Mouse (Mus musculus): Measurements from ENCODE around the gene Col26a1.

Gene Col26a1

GRCm38 (mm10) chr5:136882055-136882787 is 788 bp downstream of the Col26a1 start:
- CTCF ChIA-PET, result interaction anchor here (2.0 kb wide), 1 partner anchor 42 kb away, joined by 12 read pairs; no protein-coding TSS in a partner anchor

- CTCF ChIA-PET, result interaction anchor here (0.7 to 2.0 kb wide), 4 partner anchors 41 to 103 kb away, joined by 3 to 12 read pairs (median 4); no protein-coding TSS in a partner anchor
These were observed 1.5 kb downstream of the Col26a1 start for GRCm38 (mm10) chr5:136881380-136882009.

GRCm38 (mm10) chr5:136880101-136880500 is 2.9 kb downstream of the Col26a1 start:
- CTCF ChIA-PET, result interaction anchor here (0.8 to 2.0 kb wide), 3 partner anchors 40 to 1676 kb away, joined by 4 to 12 read pairs (median 4); no protein-coding TSS in a partner anchor

- CTCF ChIA-PET, result no interaction called here
These were observed 8.7 kb downstream of the Col26a1 start for GRCm38 (mm10) chr5:136874271-136874670.

GRCm38 (mm10) chr5:136872417-136872816 is 10.6 kb downstream of the Col26a1 start:
- CTCF ChIA-PET, result interaction anchor here (0.6 kb wide), 1 partner anchor 1606 kb away, joined by 3 read pairs; no protein-coding TSS in a partner anchor

GRCm38 (mm10) chr5:136869451-136870114 is 13.4 kb downstream of the Col26a1 start:
- CTCF ChIA-PET, result no interaction called here

- CTCF ChIA-PET, result interaction anchor here (0.6 kb wide), 1 partner anchor 821 kb away, joined by 14 read pairs; no protein-coding TSS in a partner anchor
These were observed 15.3 kb downstream of the Col26a1 start for GRCm38 (mm10) chr5:136867706-136868105.

- CTCF ChIA-PET, result no interaction called here
These were observed 18.9 kb downstream of the Col26a1 start for GRCm38 (mm10) chr5:136863961-136864674.

GRCm38 (mm10) chr5:136863276-136863675 is 19.7 kb downstream of the Col26a1 start:
- CTCF ChIA-PET, result no interaction called here

- CTCF ChIA-PET, result no interaction called here
These were observed 20.2 kb downstream of the Col26a1 start for GRCm38 (mm10) chr5:136862806-136863205.

- CTCF ChIA-PET, result no interaction called here
These were observed 21.6 kb downstream of the Col26a1 start for GRCm38 (mm10) chr5:136861191-136861940.

- CTCF ChIA-PET, result no interaction called here
These were observed 32.3 kb downstream of the Col26a1 start for GRCm38 (mm10) chr5:136850716-136851115.

GRCm38 (mm10) chr5:136846385-136847264 is 36.4 kb downstream of the Col26a1 start:
- CTCF ChIA-PET, result no interaction called here

- CTCF ChIA-PET, result no interaction called here
These were observed 39.1 kb downstream of the Col26a1 start for GRCm38 (mm10) chr5:136843930-136844329.

GRCm38 (mm10) chr5:136840036-136840435 is 43.0 kb downstream of the Col26a1 start:
- CTCF ChIA-PET, result interaction anchor here (1.6 kb wide), 1 partner anchor 41 kb away, joined by 12 read pairs; no protein-coding TSS in a partner anchor

GRCm38 (mm10) chr5:136833053-136833452 is 50.0 kb downstream of the Col26a1 start:
- CTCF ChIA-PET, result interaction anchor here (0.5 kb wide), 1 partner anchor 286 kb away, joined by 8 read pairs; no protein-coding TSS in a partner anchor

- CTCF ChIA-PET, result no interaction called here
These were observed 52.9 kb downstream of the Col26a1 start for GRCm38 (mm10) chr5:136830156-136830555.

- CTCF ChIA-PET, result no interaction called here
These were observed 61.0 kb downstream of the Col26a1 start for GRCm38 (mm10) chr5:136821971-136822370.

- CTCF ChIA-PET, result no interaction called here
These were observed 62.1 kb downstream of the Col26a1 start for GRCm38 (mm10) chr5:136820911-136821310.

GRCm38 (mm10) chr5:136819686-136820085 is 63.3 kb downstream of the Col26a1 start:
- CTCF ChIA-PET, result no interaction called here
